Mouse (Mus musculus) large intestine, adult 2 months (tissue): ENCODE data around the gene Pygb. TPM values are rescaled to one million over a fixed set of nuclear protein-coding genes. Genes with fewer than 3 reads are reported as not detected.

ENCODE experiments used
- DNase-seq: peaks from one replicate; pipeline ENCODE4 v3.0.0-alpha.2; 2012; ENCODE audit warnings: low read depth, low spot score
- WGBS: fragments of 180-500 bp; shearing (Covaris S2); methylation state at CpG from one replicate; pipeline ENCODE4 v1.1.7; 2018; 5-methylcytosine and 5-hydroxymethylcytosine counted together
- polyA plus RNA-seq: library from polyadenylated mRNA; depleted of rRNA; stranded (reverse); fragments of >200 nt; gene quantifications from 2 replicates; pipeline ENCODE4 v1.2.3, GENCODE M21; 2012

The Pygb gene
- polyA plus RNA-seq, 1 experiment: 39.4 TPM

DNA sequence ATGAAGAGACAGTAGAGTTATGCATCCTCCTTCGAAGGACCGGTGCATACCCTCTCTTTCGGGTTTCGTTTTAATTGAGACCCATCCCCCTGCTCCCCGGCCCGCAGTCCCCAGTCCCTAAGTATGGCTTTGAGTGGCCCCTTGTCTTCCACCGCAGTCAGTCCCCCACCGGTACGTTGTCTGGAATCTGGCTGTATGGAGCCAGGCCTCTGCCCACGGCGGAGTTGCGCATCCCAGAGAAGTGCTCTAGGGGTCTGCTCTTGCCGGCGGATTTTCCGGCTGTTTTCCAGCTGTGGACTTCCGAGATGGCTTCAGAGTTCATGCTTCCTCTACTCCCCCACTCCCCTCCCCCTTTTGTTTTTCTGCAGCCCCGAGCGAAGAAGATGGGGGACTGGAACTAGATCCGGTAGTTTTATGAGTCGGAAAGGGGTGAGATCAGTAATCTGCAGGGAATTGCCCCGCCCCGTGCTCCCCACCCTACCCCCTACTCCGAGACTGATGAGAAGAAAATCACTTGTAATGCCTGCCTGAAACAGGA, 768 bp downstream of the Pygb start:
- no peak for DNase-seq

DNA sequence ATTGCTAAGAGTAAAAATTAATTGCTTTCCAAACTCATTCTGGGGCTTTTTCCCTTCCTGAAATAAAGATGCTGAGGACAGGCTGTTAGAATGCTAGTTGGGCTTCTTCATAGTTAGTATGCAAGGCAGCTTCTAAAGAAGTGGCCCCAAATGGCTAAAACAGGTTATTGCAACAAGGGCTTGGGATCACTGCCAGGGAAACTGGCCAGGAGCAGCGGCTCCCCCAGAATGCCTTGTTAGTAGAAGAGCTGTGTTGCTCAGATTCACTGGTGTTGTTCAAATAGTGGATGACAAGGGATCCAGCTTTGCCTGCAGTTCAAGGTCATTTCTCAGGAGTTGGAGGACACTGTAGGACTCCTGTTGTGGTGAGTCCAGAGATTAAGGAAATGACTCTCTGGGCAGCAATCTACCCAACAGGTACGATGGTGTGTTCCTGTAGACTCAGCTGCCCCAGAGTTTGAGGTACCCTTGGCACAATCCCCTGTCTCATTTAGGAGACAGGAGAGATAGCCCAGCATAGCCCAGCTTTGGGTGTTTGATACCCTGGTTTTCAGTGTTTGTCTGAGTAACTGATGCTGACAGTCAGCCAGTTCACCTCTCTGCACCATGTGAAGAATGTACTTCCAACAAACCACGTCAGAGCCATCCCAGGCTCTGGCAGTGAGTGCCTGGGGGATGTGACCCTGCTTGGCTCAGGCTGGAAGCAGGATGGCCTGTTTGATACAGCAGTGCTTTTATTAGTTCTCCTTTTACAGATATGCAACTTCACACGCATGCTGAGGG, 2.4 kb downstream of the Pygb start:
- DNase-seq: no peak
- 32% methylated on average over 4 of the region's 4 CpGs for WGBS

More for the DNA sequence above, 768 bp downstream of the Pygb start:
- WGBS: under 1% methylated on average over 23 of the region's 23 CpGs

DNA sequence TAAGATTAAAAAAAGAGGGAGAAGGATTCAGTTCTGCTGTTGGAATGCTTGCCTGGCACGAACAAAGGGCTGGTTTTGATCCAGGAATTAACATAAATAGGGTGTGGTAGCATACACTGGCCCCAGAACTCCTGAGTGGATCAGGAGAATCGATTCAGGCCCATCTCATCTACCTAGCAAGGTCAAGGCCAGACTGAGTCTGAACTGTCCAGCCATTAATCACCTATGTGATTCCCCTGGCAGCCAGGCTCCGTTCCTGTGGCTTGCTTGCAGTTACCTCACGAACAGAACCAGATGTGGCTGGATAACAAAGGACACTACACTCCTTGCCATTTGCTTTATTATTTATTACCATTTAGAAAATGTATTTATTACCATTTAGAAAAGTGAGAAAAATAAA, 6.8 kb downstream of the Pygb start:
- WGBS: 62% methylated on average over 4 of the region's 4 CpGs
- no peak for DNase-seq

DNA sequence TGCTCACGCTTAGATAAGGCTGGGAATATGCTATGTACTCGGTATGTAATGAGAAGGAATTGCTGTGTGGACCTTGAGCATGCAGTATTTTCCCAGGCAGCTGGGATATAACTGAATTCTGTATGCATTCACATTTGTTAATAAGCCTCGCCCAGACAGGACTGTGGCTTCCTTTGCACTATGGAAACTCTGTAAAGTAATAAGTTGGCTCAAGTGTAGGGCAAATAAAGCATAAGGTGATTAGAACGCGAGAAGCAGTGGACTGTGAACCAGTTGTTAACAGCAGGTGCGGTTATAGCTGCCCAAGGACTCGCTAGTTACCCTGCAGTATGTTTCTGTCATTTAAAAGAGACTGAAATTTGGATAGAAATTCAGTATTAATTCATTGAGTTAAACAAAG, 11.5 kb downstream of the Pygb start:
- DNase-seq: no peak
- WGBS: 35% methylated on average over 7 of the region's 7 CpGs

DNA sequence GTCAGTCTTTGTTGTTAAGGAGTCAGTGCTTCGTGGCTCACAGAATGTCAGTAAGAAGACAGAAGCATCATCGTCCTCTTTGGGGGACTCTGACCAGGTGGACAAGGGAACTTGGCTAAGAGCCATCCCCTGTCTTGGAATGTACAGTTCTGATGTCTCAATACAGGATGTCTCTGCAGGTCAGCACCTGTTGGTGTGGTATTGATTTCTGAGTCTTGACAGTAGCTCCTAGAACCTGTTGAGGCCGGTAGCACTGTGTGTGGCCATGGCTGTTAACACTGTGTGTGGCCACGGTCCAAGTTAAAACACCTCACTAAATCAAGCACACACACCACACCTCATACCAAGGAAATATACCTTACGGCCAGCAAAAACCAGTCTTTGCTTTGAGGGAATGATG, 14.1 kb downstream of the Pygb start:
- DNase-seq: no peak
- 45% methylated on average over 5 of the region's 5 CpGs for WGBS

DNA sequence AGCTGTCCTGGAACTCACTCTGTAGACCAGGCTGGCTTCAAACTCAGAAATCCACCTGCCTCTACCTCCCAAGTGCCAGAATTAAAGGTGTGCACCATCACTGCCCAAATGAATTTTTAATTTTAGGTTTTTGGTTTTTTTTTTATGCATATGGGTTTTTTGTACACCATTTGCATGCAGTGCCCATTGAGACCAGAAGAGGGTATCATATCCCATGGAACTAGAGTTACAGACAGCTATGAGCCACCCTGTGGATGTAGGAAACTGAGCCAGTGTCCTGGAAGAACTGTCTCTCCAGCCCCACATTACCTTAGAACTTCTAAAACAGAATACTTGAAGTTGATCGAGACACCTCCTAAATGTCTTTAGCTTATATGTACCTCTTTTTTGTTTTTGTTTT, 16.5 kb downstream of the Pygb start:
- no peak for DNase-seq
- 91% methylated on average over 1 of the region's 1 CpGs for WGBS

DNA sequence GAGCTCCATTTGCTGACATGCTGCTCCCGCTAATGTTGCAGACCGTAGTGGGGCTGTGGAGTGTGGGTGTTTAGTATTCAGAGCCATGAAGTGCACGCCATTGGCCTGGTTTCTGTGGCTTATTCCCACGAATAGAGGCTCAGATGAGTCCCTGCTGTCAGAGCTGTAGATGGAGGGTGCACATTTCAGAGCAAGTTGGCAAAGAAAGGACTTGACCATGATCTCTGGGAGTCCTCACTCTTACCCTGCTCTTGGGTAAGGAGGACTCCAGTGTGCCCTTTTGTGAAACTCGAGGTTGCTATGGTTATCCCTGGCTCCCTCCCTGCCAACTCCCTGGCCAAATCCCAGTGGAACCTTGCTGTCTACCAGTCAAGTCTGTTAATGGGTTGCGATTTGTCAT, 21.8 kb downstream of the Pygb start:
- no peak for DNase-seq
- 88% methylated on average over 6 of the region's 6 CpGs for WGBS

DNA sequence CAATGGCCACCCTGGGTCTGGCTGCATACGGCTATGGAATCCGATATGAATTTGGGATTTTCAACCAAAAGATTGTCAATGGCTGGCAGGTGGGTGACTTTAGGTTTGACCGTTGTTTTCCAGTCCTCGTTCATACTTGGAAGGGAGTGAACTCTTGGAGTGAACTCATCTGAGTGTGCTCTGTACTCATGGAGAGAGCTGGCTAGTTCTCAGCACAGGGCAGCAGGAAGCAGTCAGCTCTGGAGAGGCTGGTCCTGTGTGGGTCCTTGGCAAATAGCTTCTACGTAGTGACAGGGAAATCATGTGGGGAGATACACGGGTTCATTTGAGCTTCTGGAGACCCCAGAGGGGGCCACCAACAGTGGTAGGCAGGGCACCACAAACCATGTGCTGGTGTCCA, 22.3 kb downstream of the Pygb start:
- no peak for DNase-seq
- 93% methylated on average over 6 of the region's 6 CpGs for WGBS

DNA sequence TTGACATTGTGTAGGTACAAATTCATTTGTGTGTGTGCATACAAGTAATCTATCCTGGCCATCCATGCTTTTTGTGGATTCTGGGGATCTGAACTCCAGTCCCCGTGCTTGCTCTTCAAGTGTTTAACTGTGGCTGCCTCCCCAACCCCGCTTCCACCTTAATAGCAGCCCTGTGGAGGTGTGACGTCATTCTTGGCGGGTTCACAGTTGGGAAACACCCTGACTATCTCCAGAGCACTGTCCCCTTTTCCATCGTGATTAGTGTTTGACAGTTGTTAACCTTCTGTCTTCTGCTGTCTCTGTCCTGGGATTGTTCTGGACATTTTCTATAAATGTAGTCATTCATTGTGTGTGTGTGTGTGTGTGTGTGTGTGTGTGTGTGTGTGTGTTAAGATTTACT, 24.1 kb downstream of the Pygb start:
- WGBS: 51% methylated on average over 5 of the region's 5 CpGs
- DNase-seq: no peak

DNA sequence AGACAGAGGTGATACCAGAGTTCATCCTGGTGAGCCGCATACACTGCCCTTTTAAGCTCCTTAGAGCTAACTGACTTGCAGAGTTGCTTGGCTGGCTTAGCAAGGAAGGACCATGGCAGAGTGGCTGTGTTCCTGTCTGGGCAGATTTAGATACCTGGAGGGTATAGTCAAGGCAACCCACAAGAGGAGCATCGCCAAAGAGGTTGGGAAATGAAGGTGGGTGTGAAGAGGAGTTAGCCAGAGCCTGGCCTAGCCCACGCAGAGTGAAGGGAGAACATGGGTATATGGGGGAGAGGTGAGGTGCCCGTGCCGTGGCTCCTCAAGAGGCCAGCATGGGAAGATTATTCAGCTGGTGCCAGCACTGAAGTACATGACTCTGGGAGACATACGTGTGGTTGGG, 26.3 kb downstream of the Pygb start:
- no peak for DNase-seq
- 94% methylated on average over 6 of the region's 6 CpGs for WGBS

DNA sequence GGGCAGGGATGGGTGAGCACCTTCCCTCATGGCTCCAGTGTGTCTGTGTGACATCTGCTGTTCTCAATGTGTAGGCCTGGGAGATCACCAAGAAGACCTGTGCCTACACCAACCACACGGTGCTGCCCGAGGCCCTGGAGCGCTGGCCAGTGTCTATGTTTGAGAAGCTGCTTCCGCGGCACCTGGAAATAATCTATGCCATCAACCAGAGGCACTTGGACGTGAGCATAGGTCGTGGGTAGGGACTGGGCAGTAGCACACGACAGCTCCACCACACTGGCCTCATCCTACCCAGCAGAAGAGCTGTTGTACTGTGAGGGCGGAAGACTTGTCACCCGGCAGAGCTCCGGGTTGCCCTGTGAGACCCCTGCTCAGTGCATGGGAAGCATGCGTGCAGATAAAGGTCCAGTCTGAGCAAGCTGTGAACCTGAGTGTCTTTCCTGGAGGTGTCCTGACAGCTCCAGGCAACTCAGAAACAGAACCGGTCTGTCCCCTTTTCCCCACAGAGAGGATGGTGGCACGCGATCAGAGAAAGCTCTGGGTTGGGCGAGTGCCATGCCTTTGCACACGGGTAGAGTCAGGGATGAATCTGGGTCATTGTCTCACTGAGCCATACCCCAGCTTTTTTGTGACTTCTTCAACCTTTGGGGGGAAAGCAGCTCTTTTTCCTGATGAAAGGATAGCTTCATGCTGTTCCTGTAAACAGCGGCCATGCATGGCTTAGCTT, 30.3 kb downstream of the Pygb start:
- WGBS: 90% methylated on average over 18 of the region's 18 CpGs
- DNase-seq: no peak

DNA sequence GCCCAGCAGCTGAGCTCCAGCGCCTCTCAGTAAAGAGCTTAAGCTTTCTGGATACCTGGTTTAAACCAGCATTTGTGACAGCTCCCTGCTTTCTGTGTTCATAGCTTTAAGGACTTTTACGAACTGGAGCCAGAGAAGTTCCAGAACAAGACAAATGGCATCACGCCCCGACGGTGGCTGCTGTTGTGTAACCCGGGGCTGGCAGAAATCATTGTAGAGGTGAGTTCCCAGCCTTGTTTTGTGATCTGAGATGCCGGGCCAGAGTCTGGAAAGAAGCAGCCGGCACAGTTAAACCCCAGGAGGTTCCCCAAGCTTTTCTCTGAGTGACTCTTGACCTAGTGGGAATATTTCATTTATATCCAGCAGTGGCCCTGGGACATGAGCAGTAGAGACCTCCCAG, 32.2 kb downstream of the Pygb start:
- no peak for DNase-seq
- WGBS: 83% methylated on average over 8 of the region's 8 CpGs

DNA sequence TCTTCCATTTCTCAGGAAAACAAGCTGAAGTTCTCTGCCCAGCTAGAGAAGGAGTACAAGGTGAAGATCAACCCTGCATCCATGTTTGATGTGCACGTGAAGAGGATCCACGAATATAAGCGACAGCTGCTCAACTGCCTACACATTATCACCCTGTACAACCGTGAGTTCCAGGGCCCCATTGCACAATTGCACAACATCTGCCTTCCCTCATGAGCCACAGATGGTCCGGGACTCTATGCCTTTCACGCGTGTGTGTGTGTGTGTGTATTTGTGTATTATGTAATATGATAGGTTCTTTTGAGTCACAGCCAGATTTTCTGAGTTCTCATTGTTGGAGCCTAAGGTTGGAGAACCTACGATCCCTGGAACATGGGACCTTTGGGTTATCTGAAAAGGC, 34.2 kb downstream of the Pygb start:
- 75% methylated on average over 8 of the region's 8 CpGs for WGBS
- DNase-seq: no peak

DNA sequence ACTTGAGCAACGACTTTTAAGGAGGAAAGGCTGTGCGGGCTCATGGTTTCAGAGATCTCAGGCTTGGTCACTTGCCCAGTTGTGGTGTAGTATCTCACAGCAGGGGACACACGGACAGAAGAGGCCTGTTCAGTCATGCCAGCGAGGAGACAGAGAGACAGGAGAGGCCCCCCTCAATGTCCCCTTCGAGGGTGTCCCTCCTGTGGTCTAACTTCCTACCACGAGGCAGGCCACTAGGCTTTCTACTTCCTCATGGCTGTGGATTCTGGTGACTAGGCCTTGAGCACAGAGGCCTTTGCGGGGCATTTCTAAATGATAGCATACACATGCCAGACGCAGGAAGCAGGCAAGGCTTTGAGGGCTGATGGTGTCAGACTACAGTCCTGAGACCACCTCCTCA, 36.5 kb downstream of the Pygb start:
- WGBS: 55% methylated on average over 8 of the region's 8 CpGs
- no peak for DNase-seq

DNA sequence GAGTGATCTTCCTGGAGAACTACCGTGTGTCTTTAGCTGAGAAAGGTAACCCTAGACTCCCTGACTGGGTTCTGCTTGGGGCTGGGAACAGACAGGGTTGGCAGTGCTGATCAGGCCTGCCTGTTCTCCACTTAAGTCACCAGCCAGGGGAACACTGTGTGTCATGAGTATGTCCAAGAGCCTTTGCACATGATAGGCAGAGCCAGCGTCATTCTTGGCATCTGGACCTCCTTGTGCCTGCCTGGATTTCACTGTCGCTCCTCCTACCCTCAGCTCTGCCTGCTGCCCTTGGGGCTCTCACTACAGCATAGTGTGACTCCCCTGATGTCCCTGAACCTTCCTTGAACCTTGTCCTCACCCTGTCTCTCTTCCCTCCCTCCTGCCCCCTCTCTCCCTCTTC, 39.9 kb downstream of the Pygb start:
- 89% methylated on average over 3 of the region's 3 CpGs for WGBS
- no peak for DNase-seq

DNA sequence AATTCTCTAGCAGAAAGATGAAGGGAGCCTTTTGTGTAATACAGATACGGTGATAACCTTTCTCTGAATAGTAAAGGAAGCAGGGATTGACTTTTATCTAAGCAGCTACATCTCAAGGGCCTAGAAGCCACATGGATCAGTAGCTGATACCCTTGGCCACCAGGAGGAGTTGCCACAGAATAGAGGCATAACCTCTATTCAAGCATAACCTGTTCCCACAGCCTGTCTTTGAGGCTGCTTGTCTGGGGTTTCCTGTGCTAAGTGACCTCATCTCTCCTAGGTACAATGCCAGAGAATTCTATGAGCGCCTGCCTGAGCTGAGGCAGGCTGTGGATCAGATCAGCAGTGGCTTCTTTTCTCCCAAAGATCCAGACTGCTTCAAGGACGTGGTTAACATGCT, 41.6 kb downstream of the Pygb start:
- 53% methylated on average over 3 of the region's 3 CpGs for WGBS
- DNase-seq: no peak

DNA sequence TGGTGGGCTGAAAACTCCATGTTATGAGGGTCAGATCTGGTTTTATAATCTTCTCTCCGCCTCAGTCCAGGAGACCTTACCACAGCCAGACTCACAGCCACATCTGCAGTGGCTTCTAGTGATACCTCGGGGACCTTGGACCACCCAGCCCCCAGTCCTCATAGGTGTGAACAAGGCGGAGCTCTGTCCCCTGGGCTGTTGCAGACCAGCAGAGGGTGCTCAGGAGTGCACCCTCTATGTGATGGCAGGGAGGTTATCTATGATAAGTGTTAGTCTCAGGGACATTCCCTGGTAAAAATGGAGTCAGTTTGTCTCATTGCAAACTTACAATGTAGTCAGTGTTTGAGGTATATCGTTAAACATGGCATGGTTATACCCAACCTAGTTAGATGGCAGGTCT, 42.1 kb downstream of the Pygb start:
- no peak for DNase-seq
- whole genome bisulfite sequencing: 76% methylated on average over 4 of the region's 4 CpGs

DNA sequence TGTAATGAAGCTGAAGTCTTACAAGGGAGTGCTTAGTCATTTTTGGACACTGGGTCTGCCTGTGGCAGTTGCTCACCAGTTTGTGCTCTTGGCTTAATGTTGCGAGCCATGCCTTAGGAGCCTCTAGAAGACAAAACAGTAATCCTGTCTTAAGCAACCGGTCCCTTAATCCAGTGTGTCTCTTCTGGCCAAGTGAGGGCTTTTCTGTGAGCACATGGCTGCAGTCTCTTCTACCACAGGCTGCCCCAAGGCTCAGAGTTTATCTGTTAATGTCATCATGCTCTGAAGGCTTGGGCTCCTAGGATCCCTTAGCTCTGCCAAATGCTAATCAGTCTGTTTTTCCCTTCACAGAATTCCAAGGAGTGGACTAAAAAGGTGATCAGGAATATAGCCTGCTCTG, 43.5 kb downstream of the Pygb start:
- no peak for DNase-seq
- 92% methylated on average over 2 of the region's 2 CpGs for WGBS

DNA sequence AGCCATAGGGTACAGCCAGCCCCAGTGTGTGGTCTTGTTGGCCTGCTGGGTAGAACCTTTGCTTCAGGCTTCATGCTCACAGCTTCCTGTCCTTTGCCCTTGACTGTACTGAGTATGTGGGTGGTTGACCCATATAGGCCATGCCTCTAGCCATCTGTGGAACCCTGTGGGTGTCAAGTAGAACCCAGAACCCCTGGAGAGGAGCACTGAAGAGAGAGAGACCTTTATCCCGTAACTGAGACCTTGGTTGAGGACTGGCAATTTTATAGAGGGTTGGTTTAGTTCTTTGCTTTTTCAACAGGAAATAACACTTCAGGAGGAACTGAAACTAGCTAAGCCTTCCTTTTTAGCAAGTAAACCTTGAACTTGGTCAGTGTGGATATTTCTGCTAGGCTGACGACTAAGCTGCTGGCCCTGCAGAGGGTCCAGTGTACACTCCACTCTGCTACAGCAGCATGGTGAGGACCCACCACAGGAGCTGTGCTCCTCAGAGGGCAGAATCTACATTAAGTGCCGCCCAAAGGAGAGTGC, 44.4 kb downstream of the Pygb start:
- DNase-seq: no peak
- 76% methylated on average over 3 of the region's 3 CpGs for WGBS

DNA sequence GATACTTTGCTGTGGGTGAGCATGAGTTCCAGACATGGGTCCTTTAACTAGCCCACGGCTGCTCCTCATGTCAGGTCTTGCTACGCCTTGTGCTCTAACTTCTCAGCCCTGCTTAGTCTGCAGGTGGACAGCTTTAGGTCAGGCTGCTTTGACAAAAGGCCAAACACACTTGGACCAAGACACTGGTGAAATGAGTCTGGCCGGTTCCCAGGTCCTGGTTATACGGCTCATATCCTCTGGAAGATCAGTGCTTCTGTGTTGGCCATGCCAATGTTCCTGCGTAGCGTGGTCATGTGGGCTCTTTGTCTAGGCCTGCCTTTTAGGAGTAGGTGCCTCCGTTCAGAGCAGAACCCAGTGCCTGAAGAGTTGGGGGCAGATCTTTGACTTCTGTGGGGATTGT, 45.5 kb downstream of the Pygb start:
- DNase-seq: no peak
- 88% methylated on average over 7 of the region's 7 CpGs for WGBS

DNA sequence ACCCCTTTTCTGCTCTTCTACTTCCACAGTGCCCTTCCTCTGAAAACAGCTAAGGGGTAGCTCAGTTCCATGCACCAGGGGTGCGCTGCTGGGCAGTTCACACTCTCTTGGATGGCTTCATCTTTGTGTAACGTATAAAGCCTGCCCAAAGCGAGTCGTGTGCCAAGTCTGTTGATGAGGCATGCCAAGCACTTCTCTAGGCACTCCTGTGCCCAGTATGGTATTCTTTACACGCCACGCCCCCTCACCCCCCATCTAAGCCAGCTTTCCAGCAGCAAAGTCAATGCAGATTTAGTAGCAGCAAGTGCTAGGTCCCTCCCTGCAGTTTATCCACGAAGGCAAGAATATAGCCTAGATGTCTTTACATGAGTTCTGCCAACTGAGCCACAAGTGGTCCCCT, 48.1 kb downstream of the Pygb start:
- no peak for DNase-seq
- 79% methylated on average over 7 of the region's 7 CpGs for WGBS
